8 mouse cellular contexts compared by ENCODE assay signal in genomic region chr14:55490361-55491201, GRCm38 (mm10). TPM values are rescaled to one million over a fixed set of nuclear protein-coding genes. Genes with fewer than 3 reads are reported as not detected.
DNase-seq lines count a peak whose midpoint lies in the region; ATAC-seq and TF ChIP-seq lines count a peak whose summit lies in the region.

TSS of gene Carmil3 (plus strand) at chr14:55490651.

- H3ac ChIP-seq in C2C12 (ENCODE audit: control insufficient read depth, insufficient read length, low read depth), result peak within 1 kb of the TSS; percentile 36

- DNase-seq in adrenal gland, postnatal 4 days (ENCODE audit: low spot score in 2 of 2), result peak; percentile 25 to 37
- DNase-seq in kidney, postnatal 0 days (ENCODE audit: low spot score), result peak; percentile 70
- DNase-seq in liver, embryonic 11.5 days (ENCODE audit: low spot score), result peak; percentile 72
- peak; percentile 72 for DNase-seq in naive thymus-derived CD4-positive, alpha-beta T cell, adult 2 months (ENCODE audit: low read depth)

- no peaks in the 10 kb centered on the region for H3K9me3 ChIP-seq in embryonic facial prominence, embryonic 15.5 days (replicated peaks)
- H3K9me3 ChIP-seq in heart, embryonic 13.5 days, result no peaks in the 10 kb centered on the region
- H3K9me3 ChIP-seq in kidney, postnatal 0 days (replicated peaks; ENCODE audit: low read length), result no peaks in the 10 kb centered on the region
- H3K9me3 ChIP-seq in liver, embryonic 11.5 days (ENCODE audit: control insufficient read depth, low read length), result no peaks in the 10 kb centered on the region
- no peaks in the 10 kb centered on the region for H3K9me3 ChIP-seq in stomach, embryonic 15.5 days

- peak within 1 kb of the TSS; percentile 42 for H3K9ac ChIP-seq in embryonic facial prominence, embryonic 15.5 days
- H3K9ac ChIP-seq in heart, embryonic 13.5 days, result peak within 1 kb of the TSS; percentile 84
- peak within 1 kb of the TSS; percentile 65 for H3K9ac ChIP-seq in kidney, postnatal 0 days (ENCODE audit: low read depth, low read length)
- peak within 1 kb of the TSS; percentile 56 for H3K9ac ChIP-seq in liver, embryonic 11.5 days (ENCODE audit: low read depth, low read length)
- peak within 1 kb of the TSS; percentile 47 for H3K9ac ChIP-seq in stomach, embryonic 15.5 days

- TF ChIP-seq CTCF in C2C12 (IDR thresholded peaks at IDR 0.05; ENCODE audit: control insufficient read depth, insufficient read depth, insufficient read length), result no peak
- no peak for TF ChIP-seq CTCF in kidney, postnatal 0 days (IDR thresholded peaks at IDR 0.05; ENCODE audit: low read depth)

- no peaks in the 10 kb centered on the region for H3K79me3 ChIP-seq in C2C12 (ENCODE audit: low read depth)

- H3K27ac ChIP-seq in embryonic facial prominence, embryonic 15.5 days (replicated peaks), result peak within 1 kb of the TSS; percentile 75; the same call in 1 of the 2 replicates
- peak within 1 kb of the TSS; percentile 48 for H3K27ac ChIP-seq in heart, embryonic 13.5 days (replicated peaks)
- no peak within 1 kb of the TSS for H3K27ac ChIP-seq in kidney, postnatal 0 days
- peak within 1 kb of the TSS; percentile 73 for H3K27ac ChIP-seq in liver, embryonic 11.5 days (ENCODE audit: low read depth, low read length)
- peak within 1 kb of the TSS; percentile 69 for H3K27ac ChIP-seq in stomach, embryonic 15.5 days

- no peaks in the 10 kb centered on the region for H3K36me3 ChIP-seq in C2C12 (ENCODE audit: control insufficient read depth, insufficient read depth)
- peaks cover 15% of the 10 kb centered on the region; the same call in 1 of the 2 replicates for H3K36me3 ChIP-seq in embryonic facial prominence, embryonic 15.5 days
- peaks cover 28% of the 10 kb centered on the region for H3K36me3 ChIP-seq in heart, embryonic 13.5 days
- H3K36me3 ChIP-seq in kidney, postnatal 0 days (ENCODE audit: insufficient read depth, low read length), result peaks cover 7% of the 10 kb centered on the region; the same call in 1 of the 2 replicates
- peaks cover 6% of the 10 kb centered on the region; the same call in 1 of the 2 replicates for H3K36me3 ChIP-seq in liver, embryonic 11.5 days (ENCODE audit: control insufficient read depth, insufficient read depth, low read length)
- 0 out of 2 replicates have a peak, but pooled peaks cover 7% of the 10 kb centered on the region for H3K36me3 ChIP-seq in stomach, embryonic 15.5 days

- peak within 1 kb of the TSS; percentile 28 for H3K4me3 ChIP-seq in C2C12 (ENCODE audit: insufficient read depth, poor library complexity, severe bottlenecking)
- H3K4me3 ChIP-seq in embryonic facial prominence, embryonic 15.5 days (replicated peaks), result peak within 1 kb of the TSS; percentile 70
- H3K4me3 ChIP-seq in heart, embryonic 13.5 days, result peak within 1 kb of the TSS; percentile 82
- H3K4me3 ChIP-seq in kidney, postnatal 0 days (replicated peaks; ENCODE audit: low read depth, low read length), result peak within 1 kb of the TSS; percentile 54
- H3K4me3 ChIP-seq in liver, embryonic 11.5 days (ENCODE audit: low read depth, low read length), result peak within 1 kb of the TSS; percentile 65
- peak within 1 kb of the TSS; percentile 71 for H3K4me3 ChIP-seq in stomach, embryonic 15.5 days (replicated peaks)

- under 1% methylated on average over 68 of the region's 68 CpGs for WGBS in embryonic facial prominence, embryonic 15.5 days
- under 1% methylated on average over 61 of the region's 68 CpGs for WGBS in heart, embryonic 13.5 days
- 1% methylated on average over 52 of the region's 68 CpGs for WGBS in kidney, postnatal 0 days
- 2% methylated on average over 56 of the region's 68 CpGs for WGBS in liver, embryonic 11.5 days
- WGBS in stomach, embryonic 15.5 days, result 1% methylated on average over 65 of the region's 68 CpGs

- H3K79me2 ChIP-seq in C2C12 (ENCODE audit: control insufficient read depth, insufficient read depth), result no peaks in the 10 kb centered on the region

- ATAC-seq in embryonic facial prominence, embryonic 15.5 days (ENCODE audit: insufficient number of reproducible peaks, low FRiP score, low TSS enrichment, low read depth), result peak; percentile 85
- peak; percentile 70 for ATAC-seq in heart, embryonic 13.5 days (ENCODE audit: extremely low read depth, insufficient number of reproducible peaks, low FRiP score, low TSS enrichment)
- peak; percentile 59 for ATAC-seq in kidney, postnatal 0 days (replicated peaks; ENCODE audit: low FRiP score, low read depth)
- ATAC-seq in liver, embryonic 11.5 days (replicated peaks; ENCODE audit: low FRiP score), result peak; percentile 76
- ATAC-seq in stomach, embryonic 15.5 days (ENCODE audit: insufficient read depth, low FRiP score, low read depth), result peak; percentile 76

- H3K27me3 ChIP-seq in C2C12 (ENCODE audit: control insufficient read depth, insufficient read depth, insufficient read length), result peaks cover 30% of the 10 kb centered on the region
- no peaks in the 10 kb centered on the region for H3K27me3 ChIP-seq in embryonic facial prominence, embryonic 15.5 days
- 0 out of 2 replicates have a peak, but pooled peaks cover 6% of the 10 kb centered on the region for H3K27me3 ChIP-seq in heart, embryonic 13.5 days (replicated peaks)
- no peaks in the 10 kb centered on the region for H3K27me3 ChIP-seq in kidney, postnatal 0 days (ENCODE audit: insufficient read depth, low read length)
- H3K27me3 ChIP-seq in liver, embryonic 11.5 days (replicated peaks; ENCODE audit: control insufficient read depth, insufficient read depth, low read length), result no peaks in the 10 kb centered on the region
- no peaks in the 10 kb centered on the region for H3K27me3 ChIP-seq in stomach, embryonic 15.5 days (replicated peaks)

- peak within 1 kb of the TSS; percentile 99 for H3K4me2 ChIP-seq in embryonic facial prominence, embryonic 15.5 days (replicated peaks)
- peak within 1 kb of the TSS; percentile 100 for H3K4me2 ChIP-seq in heart, embryonic 13.5 days
- peak within 1 kb of the TSS; percentile 73 for H3K4me2 ChIP-seq in kidney, postnatal 0 days (ENCODE audit: low read length)
- H3K4me2 ChIP-seq in liver, embryonic 11.5 days, result peak within 1 kb of the TSS; percentile 93
- H3K4me2 ChIP-seq in stomach, embryonic 15.5 days, result peak within 1 kb of the TSS; percentile 98

- H3K4me1 ChIP-seq in embryonic facial prominence, embryonic 15.5 days, result peaks cover 11% of the 10 kb centered on the region
- H3K4me1 ChIP-seq in heart, embryonic 13.5 days, result peaks cover 17% of the 10 kb centered on the region
- 0 out of 2 replicates have a peak, but pooled peaks cover 4% of the 10 kb centered on the region for H3K4me1 ChIP-seq in kidney, postnatal 0 days (replicated peaks; ENCODE audit: insufficient read depth, low read length)
- peaks cover 13% of the 10 kb centered on the region for H3K4me1 ChIP-seq in liver, embryonic 11.5 days (replicated peaks; ENCODE audit: control insufficient read depth, insufficient read depth, low read length)
- peaks cover 7% of the 10 kb centered on the region for H3K4me1 ChIP-seq in stomach, embryonic 15.5 days

TF ChIP-seq in C2C12, 6 proteins besides CTCF, POLR2A, EP300 and RAD21:
- no peak for TF ChIP-seq USF1 (IDR thresholded peaks at IDR 0.05; ENCODE audit: low read depth)
- no peak for TF ChIP-seq MAX (IDR thresholded peaks at IDR 0.05)
- TF ChIP-seq MYOD1 (IDR thresholded peaks at IDR 0.05; ENCODE audit: control insufficient read depth, insufficient read length, low read depth), result no peak
- no peak for TF ChIP-seq CEBPB (IDR thresholded peaks at IDR 0.05; ENCODE audit: low read depth)
- TF ChIP-seq MYOG (IDR thresholded peaks at IDR 0.05; ENCODE audit: control insufficient read depth, extremely low read depth, insufficient read length), result no peak
- TF ChIP-seq FOSL1 (IDR thresholded peaks at IDR 0.05; ENCODE audit: insufficient read depth, low read length, poor library complexity, severe bottlenecking), result no peak

RNA-seq across cellular contexts. Expression of gene Carmil3, which starts in this region (rescaled TPM):
- 0.23 TPM for polyA plus RNA-seq in C2C12 (2012; fragmentation: generic; extraction: Trizol)
- 10 to 100 TPM; 19.6 to 25.4 TPM for total RNA-seq in adrenal gland, postnatal 4 days (2021)
- polyA plus RNA-seq in embryonic facial prominence, embryonic 15.5 days (2015; fragmentation: Nextera tagmentation; extraction: Ambion mirVana), result 2.4 and 3.7 TPM in 2 replicates
- 1.9 TPM in 2 replicates for polyA plus RNA-seq in heart, embryonic 13.5 days (2015; fragmentation: Nextera tagmentation; extraction: Ambion mirVana)
- 0.96 and 0.98 TPM in 2 replicates for polyA plus RNA-seq in kidney, postnatal 0 days (2015; fragmentation: Nextera tagmentation; extraction: Ambion mirVana)
- 2.7 and 3.0 TPM in 2 replicates for polyA plus RNA-seq in liver, embryonic 11.5 days (2014; fragmentation: Nextera tagmentation; extraction: Ambion mirVana)
- polyA plus RNA-seq in stomach, embryonic 15.5 days (2015; fragmentation: Nextera tagmentation; extraction: Ambion mirVana), result 2.1 and 2.2 TPM in 2 replicates

Comparison
In these comparisons a context has a peak if more than half of its experiments do, and no peak if none do; other contexts are left out.
1. Peak in DNase-seq, ATAC-seq, H3K4me3 ChIP-seq, H3K9ac ChIP-seq and H3K4me2 ChIP-seq in kidney, postnatal 0 days; RNA of the gene not detected or under 1 TPM.
2. H3K4me3 ChIP-seq: peak in every context shown above with its lines; median percentile 82 in heart, embryonic 13.5 days; 71 in stomach, embryonic 15.5 days; 70 in embryonic facial prominence, embryonic 15.5 days; 65 in liver, embryonic 11.5 days; 54 in kidney, postnatal 0 days; 28 in C2C12.